Mouse (Mus musculus) heart, embryonic 13.5 days (tissue): ENCODE measurements at regions not wholly inside any gene's neighbourhood (a gene's known extent, or its start where the extent isn't known, plus 50 kb on each side); places are given as distances from the start of the nearest gene placed in this dataset.

Experiments
- ATAC-seq: fragments of 200-750 bp; cut with Nextera tagmentation; 2 replicates; pipeline ENCODE4 v1.8.0; 2017; ENCODE audit warnings: moderate TSS enrichment; ENCODE audit not compliant: insufficient number of reproducible peaks, low FRiP score, low TSS enrichment; ENCODE audit errors: extremely low read depth
- H3K27ac ChIP-seq: fragments of 300-500 bp; sonication (generic); replicated peaks from 2 replicates; pipeline ENCODE4 v1.5.1; 2015; ENCODE audit warnings: moderate library complexity, mild to moderate bottlenecking, inconsistent platforms
- H3K27me3 ChIP-seq: fragments of 300-500 bp; sonication (generic); replicated peaks from 2 replicates; pipeline ENCODE4 v1.6.1; 2015; ENCODE audit warnings: mild to moderate bottlenecking, inconsistent platforms
- H3K36me3 ChIP-seq: fragments of 300-500 bp; sonication (generic); 2 replicates; pipeline ENCODE4 v1.6.1; 2015; ENCODE audit warnings: mild to moderate bottlenecking, inconsistent platforms
- H3K4me1 ChIP-seq: fragments of 300-500 bp; sonication (generic); 2 replicates; pipeline ENCODE4 v1.6.1; 2015; ENCODE audit warnings: inconsistent platforms
- H3K4me2 ChIP-seq: fragments of 300-500 bp; sonication (generic); 2 replicates; pipeline ENCODE4 v1.6.1; 2015; ENCODE audit warnings: inconsistent platforms, mild to moderate bottlenecking, moderate library complexity
- H3K4me3 ChIP-seq: fragments of 300-500 bp; sonication (generic); 2 replicates; pipeline ENCODE4 v1.5.1; 2015; ENCODE audit warnings: moderate library complexity, mild to moderate bottlenecking, inconsistent platforms
- H3K9ac ChIP-seq: fragments of 300-500 bp; sonication (generic); 2 replicates; pipeline ENCODE4 v1.6.1; 2015; ENCODE audit warnings: inconsistent platforms, mild to moderate bottlenecking, moderate library complexity
- H3K9me3 ChIP-seq: fragments of 300-500 bp; sonication (generic); 2 replicates; pipeline ENCODE4 v1.6.1; 2016; ENCODE audit warnings: inconsistent platforms
- WGBS: fragments of 180-500 bp; shearing (Covaris S2); methylation state at CpG from one replicate; pipeline ENCODE4 v1.1.7; 2015; ENCODE audit warnings: mixed read lengths; 5-methylcytosine and 5-hydroxymethylcytosine counted together

DNA sequence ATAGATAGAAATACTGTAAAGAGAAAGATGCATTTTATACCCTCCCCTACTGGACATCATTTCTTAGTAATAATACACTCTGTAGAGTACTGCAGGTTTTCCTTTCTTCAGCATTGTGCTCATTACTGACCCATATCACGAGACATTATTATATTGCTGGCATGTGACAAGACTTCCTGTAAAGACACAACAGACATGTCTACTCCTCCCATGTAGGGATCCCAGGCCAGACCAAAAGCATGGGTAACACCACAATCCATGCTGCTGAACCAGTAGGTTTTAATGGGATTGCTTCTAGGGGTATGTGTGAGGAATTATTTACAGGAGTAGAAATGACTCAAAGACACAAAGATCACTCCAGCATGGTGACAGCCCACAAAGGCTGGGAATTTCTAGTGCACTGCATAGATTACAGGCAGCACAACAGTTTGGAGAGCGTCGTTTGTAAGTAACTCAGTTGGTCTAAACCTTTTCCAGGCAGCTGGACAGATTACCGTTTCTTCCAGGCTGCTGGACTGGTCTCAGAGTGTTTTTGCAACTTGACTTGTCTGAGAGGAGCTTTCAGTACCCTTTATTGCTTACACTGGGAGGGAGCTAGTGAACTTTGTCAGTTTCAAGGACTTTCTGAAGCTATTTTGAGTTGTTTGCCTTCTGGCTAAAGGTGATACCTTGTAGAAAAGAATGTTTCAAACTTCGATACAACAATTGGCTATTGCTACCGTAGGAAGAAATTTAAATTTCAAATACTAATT, 345.2 kb upstream of the Sel1l start:
- no peaks in the 10 kb centered on the region for H3K4me1 ChIP-seq
- no peaks in the 10 kb centered on the region for H3K36me3 ChIP-seq
- H3K9ac ChIP-seq: no peak overlapping the region
- no peak for ATAC-seq
- H3K27ac ChIP-seq: no peak overlapping the region
- H3K9me3 ChIP-seq: no peaks in the 10 kb centered on the region
- no peaks in the 10 kb centered on the region for H3K27me3 ChIP-seq
- WGBS: 57% methylated on average over 6 of the region's 6 CpGs
- H3K4me2 ChIP-seq: no peak overlapping the region
- no peak overlapping the region for H3K4me3 ChIP-seq

DNA sequence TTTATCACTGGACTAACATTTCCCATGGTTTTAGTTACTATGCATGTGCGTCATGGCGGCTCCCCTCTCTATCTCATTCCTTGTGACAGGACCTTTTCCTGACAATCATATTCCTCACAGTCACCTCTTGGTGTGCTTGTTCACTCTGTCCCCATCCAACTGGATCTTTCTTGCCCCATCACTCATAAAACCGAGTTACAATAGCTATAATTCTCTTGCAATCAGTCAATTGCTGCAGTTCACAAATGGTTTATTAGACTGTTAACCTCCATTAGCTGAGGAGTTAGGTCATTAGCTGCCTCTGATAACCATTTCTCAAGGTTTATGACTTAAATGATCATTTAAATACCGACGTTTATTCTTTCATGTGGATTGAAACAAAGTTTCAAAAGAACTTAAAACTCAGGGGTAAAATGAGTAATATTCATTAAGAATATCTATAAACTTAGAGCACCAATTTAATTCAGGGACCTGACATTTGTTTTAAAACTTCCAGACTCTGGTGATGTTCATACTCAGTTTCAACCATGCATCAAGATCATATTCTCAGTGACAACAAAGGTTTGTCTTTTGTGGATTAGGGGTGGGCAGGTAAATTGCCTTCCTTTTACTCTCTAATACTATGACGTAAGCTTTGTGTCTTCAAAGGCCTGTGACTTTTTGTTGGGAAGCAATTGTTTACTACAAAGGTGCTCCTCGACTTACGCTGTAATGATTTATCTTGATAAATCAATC, 344.4 kb upstream of the Sel1l start:
- H3K9me3 ChIP-seq: no peaks in the 10 kb centered on the region
- H3K4me3 ChIP-seq: no peak overlapping the region
- 81% methylated on average over 8 of the region's 8 CpGs for WGBS
- no peak for ATAC-seq
- H3K27ac ChIP-seq: no peak overlapping the region
- H3K4me1 ChIP-seq: no peaks in the 10 kb centered on the region
- H3K9ac ChIP-seq: no peak overlapping the region
- no peak overlapping the region for H3K4me2 ChIP-seq
- H3K36me3 ChIP-seq: no peaks in the 10 kb centered on the region
- H3K27me3 ChIP-seq: no peaks in the 10 kb centered on the region

DNA sequence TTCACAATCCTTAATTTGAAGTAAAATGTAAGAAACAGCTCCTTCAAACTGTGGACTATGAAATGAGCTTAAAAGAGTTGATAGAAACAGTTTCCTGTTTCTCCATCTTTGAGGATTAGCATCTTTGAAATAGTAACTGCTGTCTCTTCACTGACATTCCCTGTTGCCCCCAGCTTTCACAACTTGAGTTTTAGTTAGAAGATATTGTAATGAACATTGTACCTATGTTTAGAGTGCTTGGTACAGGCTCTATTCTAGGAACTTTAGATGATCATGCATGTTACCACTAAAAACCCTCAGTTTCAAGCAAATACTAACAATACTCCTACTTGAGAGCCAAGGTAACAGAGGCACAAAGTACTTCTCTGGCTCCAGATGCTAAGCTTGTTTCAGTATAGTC, 340.1 kb upstream of the Sel1l start:
- no peak for ATAC-seq
- Histone ChIP-seq H3K4me2 (no peak overlapping the region), H3K4me1 (no peaks in the 10 kb centered on the region), H3K36me3 (no peaks in the 10 kb centered on the region), H3K9me3 (no peaks in the 10 kb centered on the region), H3K4me3 (no peak overlapping the region), H3K9ac (no peak overlapping the region), H3K27ac (no peak overlapping the region), H3K27me3 (no peaks in the 10 kb centered on the region)

DNA sequence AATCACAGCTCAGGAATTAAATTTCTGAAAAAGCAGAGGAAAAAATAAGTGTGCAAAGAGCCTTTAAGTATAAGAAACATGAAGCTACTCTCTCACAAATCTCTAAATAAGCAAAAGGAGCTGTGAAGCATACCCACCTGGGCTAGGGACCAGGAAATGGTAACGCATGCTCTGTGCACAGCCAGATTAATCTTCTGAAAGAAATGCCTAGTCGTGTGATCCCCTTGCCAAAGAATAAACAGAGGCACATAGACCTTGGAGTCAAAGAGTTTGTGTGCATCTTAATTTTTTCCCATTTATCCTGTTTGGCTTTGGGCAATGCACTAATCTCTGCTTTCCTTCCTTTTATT, 338.2 kb upstream of the Sel1l start:
- ATAC-seq: no peak
- H3K9me3 ChIP-seq: no peaks in the 10 kb centered on the region
- H3K36me3 ChIP-seq: no peaks in the 10 kb centered on the region
- no peak overlapping the region for H3K4me3 ChIP-seq
- whole genome bisulfite sequencing: 73% methylated on average over 2 of the region's 2 CpGs
- no peak overlapping the region for H3K9ac ChIP-seq
- no peak overlapping the region for H3K27ac ChIP-seq
- no peaks in the 10 kb centered on the region for H3K27me3 ChIP-seq
- H3K4me2 ChIP-seq: no peak overlapping the region
- no peaks in the 10 kb centered on the region for H3K4me1 ChIP-seq

DNA sequence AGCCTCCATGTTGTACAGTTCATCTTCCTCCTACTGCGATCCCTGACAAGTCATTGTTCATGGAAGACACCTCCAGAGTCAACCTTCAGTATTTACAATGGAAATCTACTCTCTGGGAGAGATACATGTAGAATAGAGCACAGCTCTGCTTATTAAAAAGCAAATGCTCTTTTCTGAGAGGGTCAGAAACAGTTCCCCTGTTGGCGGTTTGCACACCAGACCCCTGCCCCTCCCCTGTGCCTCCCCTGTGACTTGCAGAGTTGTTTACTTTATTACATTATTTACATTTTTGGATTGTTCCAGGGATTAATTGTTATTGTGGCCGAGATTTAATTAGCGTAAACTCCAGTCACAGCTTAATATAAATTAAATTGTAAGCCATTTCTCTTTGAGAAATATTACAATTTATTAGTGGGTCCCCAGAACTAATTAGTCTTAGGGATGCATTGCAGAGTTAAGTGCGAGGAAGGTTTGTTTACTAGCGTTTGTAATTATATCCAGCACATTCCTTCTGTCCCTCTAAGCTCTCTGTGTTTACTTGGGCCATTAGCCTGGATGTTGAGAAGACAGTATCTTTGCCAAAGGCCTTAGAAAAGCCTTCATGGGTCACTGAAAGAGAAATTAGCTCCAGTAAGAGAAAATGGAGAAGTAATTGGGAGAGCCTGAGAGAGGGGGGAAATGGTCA, 337.6 kb upstream of the Sel1l start:
- Histone ChIP-seq H3K27ac (no peak overlapping the region), H3K36me3 (no peaks in the 10 kb centered on the region), H3K4me3 (no peak overlapping the region), H3K9me3 (no peaks in the 10 kb centered on the region), H3K4me2 (no peak overlapping the region), H3K4me1 (no peaks in the 10 kb centered on the region), H3K9ac (no peak overlapping the region), H3K27me3 (no peaks in the 10 kb centered on the region)
- 78% methylated on average over 6 of the region's 6 CpGs for WGBS
- no peak for ATAC-seq

DNA sequence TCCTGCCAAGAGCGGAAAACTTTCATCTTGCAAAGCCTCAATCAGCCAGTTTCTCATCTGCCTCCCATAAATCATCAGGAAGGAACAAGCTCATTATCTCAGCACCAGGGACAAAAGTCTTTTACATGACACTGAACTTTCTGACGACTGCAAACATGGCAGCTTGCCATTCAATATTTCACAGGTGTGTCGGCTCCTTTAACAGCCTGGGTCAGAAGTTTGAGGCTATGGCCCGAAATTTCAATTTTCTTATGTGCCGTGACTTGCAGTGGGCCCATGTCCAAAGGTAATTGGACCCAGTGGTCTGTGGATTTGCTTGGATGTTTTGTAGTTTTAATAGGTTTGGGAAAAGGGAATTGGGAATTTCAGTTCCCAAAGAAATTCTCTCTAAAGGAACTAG, 330.3 kb upstream of the Sel1l start:
- Histone ChIP-seq H3K4me1 (no peaks in the 10 kb centered on the region), H3K9me3 (no peaks in the 10 kb centered on the region), H3K27ac (no peak overlapping the region), H3K36me3 (no peaks in the 10 kb centered on the region), H3K9ac (no peak overlapping the region), H3K27me3 (no peaks in the 10 kb centered on the region), H3K4me2 (no peak overlapping the region), H3K4me3 (no peak overlapping the region)
- 60% methylated on average over 5 of the region's 5 CpGs for WGBS
- ATAC-seq: no peak

DNA sequence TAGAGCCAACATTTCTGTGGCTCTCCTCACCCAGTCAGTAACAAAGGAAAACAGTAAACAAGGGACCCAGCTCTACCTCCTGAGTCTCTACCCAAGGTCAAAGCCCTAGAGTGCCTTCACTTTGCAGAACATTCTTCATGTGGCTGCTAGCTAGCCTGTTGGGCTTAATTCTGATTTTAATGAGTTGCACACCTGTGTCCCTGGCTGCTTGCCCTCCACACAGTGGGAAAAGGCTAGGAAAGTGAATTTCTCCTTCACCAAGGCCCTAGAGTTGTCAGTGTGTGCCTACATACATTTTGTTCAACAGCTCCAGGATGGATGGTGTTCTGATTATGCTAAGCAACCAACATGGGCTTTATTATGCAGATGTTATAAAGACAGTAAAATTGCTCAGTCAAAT, 307.8 kb upstream of the Sel1l start:
- ATAC-seq: no peak
- Histone ChIP-seq H3K9me3 (no peaks in the 10 kb centered on the region), H3K4me2 (no peak overlapping the region), H3K36me3 (no peaks in the 10 kb centered on the region), H3K27me3 (no peaks in the 10 kb centered on the region), H3K9ac (no peak overlapping the region), H3K27ac (no peak overlapping the region), H3K4me1 (no peaks in the 10 kb centered on the region), H3K4me3 (no peak overlapping the region)

DNA sequence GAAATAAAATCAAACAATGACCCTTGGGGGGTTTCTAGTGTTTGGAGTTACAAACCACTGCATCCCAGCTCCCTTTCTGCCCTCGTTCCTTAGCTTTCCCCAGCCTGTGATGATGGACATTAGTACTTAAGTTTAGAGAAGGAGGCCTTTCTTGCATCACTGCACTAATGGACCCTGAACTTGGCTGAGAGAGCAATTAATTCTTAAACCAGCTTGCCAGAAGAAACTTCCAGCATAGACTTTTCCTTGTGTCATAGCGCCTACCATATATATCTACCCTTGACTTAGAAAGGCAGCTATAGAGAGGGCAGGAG, 303.9 kb upstream of the Sel1l start:
- 74% methylated on average over 2 of the region's 2 CpGs for WGBS
- no peak overlapping the region for H3K27ac ChIP-seq
- H3K4me1 ChIP-seq: no peaks in the 10 kb centered on the region
- H3K4me2 ChIP-seq: no peak overlapping the region
- no peak overlapping the region for H3K9ac ChIP-seq
- no peaks in the 10 kb centered on the region for H3K36me3 ChIP-seq
- H3K9me3 ChIP-seq: no peaks in the 10 kb centered on the region
- no peak for ATAC-seq
- no peaks in the 10 kb centered on the region for H3K27me3 ChIP-seq
- H3K4me3 ChIP-seq: no peak overlapping the region

DNA sequence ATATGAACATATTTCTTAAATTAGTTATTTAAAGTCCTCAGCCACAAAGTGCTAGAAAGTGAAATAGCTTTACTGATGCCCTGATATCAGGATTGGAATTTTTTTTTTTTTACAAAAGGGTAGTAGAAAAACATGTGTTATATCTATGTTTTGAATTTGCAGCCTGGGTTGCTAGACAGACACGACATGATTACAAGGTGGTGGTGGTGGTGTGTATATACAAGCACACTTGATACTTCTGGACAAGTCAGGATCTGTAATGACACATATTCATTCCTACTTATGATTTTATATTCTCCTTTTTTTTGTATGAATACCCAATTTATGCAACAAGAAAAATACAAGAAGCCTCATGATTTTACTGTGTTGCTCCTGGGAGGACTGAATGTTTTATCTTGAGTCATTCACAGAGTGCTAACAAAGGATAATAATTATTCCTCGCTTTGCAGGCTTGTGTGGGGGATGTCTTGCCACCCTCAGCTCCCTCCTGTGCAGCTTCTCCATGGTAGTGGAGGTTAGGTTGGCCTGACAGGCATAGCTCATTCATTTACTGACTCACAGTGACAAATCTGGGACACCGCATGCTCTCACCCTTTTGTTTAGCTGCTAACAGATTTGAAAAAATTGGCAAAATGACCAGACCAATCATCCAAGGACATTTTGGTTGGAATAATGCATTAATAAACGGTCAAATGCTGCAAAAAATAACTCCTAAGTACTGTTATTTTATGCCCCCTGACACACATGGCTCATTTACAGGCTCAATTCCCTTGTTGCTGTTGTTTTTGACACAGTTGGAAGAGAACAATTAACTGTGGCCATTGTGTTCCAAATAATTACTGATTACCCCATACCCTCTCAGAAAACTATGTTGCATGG, 303.3 kb upstream of the Sel1l start:
- Histone ChIP-seq H3K4me3 (no peak overlapping the region), H3K4me1 (no peaks in the 10 kb centered on the region), H3K27me3 (no peaks in the 10 kb centered on the region), H3K27ac (no peak overlapping the region), H3K9me3 (no peaks in the 10 kb centered on the region), H3K4me2 (no peak overlapping the region), H3K9ac (no peak overlapping the region), H3K36me3 (no peaks in the 10 kb centered on the region)
- 56% methylated on average over 4 of the region's 4 CpGs for WGBS
- ATAC-seq: no peak

DNA sequence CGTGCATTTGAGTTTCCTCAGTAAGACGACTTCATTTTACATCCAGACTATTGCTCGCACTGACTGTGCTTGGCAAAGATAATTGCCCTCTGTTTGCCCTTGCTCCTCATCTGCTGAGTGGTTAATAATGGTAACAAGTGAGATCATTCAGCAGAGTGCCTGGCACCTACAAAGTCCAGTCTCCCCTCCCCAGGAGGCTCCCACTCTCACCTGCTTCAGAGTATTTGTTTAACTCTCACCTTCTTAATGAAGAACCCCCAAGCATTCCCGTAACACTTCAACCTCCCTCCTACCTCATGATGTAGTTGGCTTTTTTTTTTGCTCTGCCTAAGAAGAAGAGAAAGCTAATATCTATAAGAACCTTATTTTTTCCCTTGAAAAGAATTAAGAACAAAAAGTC, 288.6 kb upstream of the Sel1l start:
- no peaks in the 10 kb centered on the region for H3K9me3 ChIP-seq
- H3K9ac ChIP-seq: no peak overlapping the region
- H3K4me2 ChIP-seq: no peak overlapping the region
- 52% methylated on average over 4 of the region's 4 CpGs for WGBS
- no peaks in the 10 kb centered on the region for H3K27me3 ChIP-seq
- ATAC-seq: no peak
- H3K27ac ChIP-seq: no peak overlapping the region
- no peaks in the 10 kb centered on the region for H3K36me3 ChIP-seq
- H3K4me1 ChIP-seq: peaks cover 4% of the 10 kb centered on the region
- H3K4me3 ChIP-seq: no peak overlapping the region

DNA sequence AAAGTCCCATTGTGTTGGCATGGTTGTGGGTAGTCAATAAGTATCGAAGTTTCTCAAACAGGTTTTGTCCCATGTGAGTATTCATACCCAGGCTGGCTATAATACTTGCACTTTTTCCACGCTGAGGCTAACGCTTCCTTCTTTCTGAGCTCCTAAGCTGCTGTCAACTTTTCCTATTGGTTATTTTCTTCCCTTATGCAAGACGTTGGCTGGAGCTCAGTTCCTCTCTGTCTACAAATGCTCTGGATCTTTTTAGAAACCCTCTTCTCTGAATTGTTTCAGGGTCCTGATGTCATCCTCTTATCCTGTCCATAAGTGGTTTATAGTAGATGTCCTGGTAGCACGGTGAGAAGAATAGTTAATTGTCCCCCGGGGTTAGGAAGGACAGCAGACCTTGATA, 278.7 kb upstream of the Sel1l start:
- Histone ChIP-seq H3K4me2 (no peak overlapping the region), H3K9ac (no peak overlapping the region), H3K9me3 (no peaks in the 10 kb centered on the region), H3K4me3 (no peak overlapping the region), H3K27me3 (no peaks in the 10 kb centered on the region), H3K27ac (no peak overlapping the region), H3K4me1 (no peaks in the 10 kb centered on the region), H3K36me3 (no peaks in the 10 kb centered on the region)
- no peak for ATAC-seq
- WGBS: 60% methylated on average over 6 of the region's 6 CpGs
